Mouse (Mus musculus): Measurements from ENCODE around the gene Macrod1.

- TF ChIP-seq CTCF (IDR thresholded peaks at IDR 0.05; ENCODE audit: insufficient read depth, low read length) (no peak), POLR2A (IDR thresholded peaks at IDR 0.05; ENCODE audit: borderline replicate concordance, extremely low read depth, low read depth, low read length) (no peak)
Observed at GRCm38 (mm10) chr19:7148096-7148495, 91.5 kb downstream of the Macrod1 start.

Data from lung, adult 2 months (tissue).